Comparison of ENCODE assay signal across 8 mouse cellular contexts in the genomic region with DNA sequence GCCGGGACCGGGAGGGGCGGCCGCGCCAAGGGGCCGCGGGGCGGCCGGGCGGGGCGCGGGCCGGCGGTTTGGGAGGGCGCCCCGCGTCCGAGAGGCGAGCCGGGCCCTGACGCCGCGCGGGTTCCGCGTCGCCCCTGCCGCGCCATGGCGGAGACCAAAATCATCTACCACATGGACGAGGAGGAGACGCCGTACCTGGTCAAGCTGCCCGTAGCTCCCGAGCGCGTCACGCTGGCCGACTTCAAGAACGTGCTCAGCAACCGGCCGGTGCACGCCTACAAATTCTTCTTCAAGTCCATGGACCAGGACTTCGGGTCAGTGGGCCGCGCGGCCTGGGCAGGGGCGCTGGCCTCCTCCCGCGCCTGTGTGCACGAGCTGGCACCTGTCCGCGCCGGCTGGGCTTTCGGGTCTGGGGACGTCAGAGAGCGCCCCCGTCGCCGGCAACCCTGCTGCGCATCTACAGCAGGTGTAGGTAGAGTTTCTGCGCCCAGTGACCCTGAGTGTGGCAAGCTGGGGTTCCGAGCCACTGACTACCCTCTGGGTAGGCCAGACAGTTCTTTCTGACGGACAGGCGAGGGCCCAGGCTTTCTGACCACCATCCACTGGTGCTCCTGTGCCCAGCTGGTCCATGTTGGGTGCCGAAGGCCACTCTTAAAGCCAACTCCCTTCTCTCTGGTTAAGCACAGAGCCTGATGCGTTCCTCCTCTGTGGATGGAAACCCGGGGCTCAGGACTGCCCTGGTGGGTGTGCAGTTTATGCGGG. TPM values are rescaled to one million over a fixed set of nuclear protein-coding genes. Genes with fewer than 3 reads are reported as not detected.
DNase-seq lines count a peak whose midpoint lies in the region; ATAC-seq and TF ChIP-seq lines count a peak whose summit lies in the region.

No protein-coding gene starts in this region.

- H3K4me2 ChIP-seq in lung, embryonic 15.5 days: peak overlapping the region; percentile 96

- H3K4me1 ChIP-seq in kidney, adult 2 months (ENCODE audit: control insufficient read depth, insufficient read depth, low read length): peaks cover 41% of the 10 kb centered on the region
- peaks cover 32% of the 10 kb centered on the region for H3K4me1 ChIP-seq in lung, embryonic 15.5 days
- H3K4me1 ChIP-seq in olfactory bulb, adult 2 months (ENCODE audit: control insufficient read depth, insufficient read depth, low read length): peaks cover 28% of the 10 kb centered on the region

- no peak for TF ChIP-seq POLR2A in kidney, adult 2 months (IDR thresholded peaks at IDR 0.05; ENCODE audit: low read depth, low read length)
- TF ChIP-seq POLR2A in olfactory bulb, adult 2 months (IDR thresholded peaks at IDR 0.05; ENCODE audit: insufficient read depth, low read depth, low read length): no peak

- no peaks in the 10 kb centered on the region for H3K36me3 ChIP-seq in kidney, adult 2 months (ENCODE audit: control insufficient read depth, insufficient read depth, low read length)
- peaks cover 6% of the 10 kb centered on the region for H3K36me3 ChIP-seq in lung, embryonic 15.5 days

- H3K9me3 ChIP-seq in lung, embryonic 15.5 days: no peaks in the 10 kb centered on the region

- ATAC-seq in lung, embryonic 15.5 days (ENCODE audit: borderline replicate concordance, extremely low read depth, low FRiP score, low TSS enrichment): peak; percentile 74

- intact Hi-C loops in gastrocnemius, postnatal 14 days (cut with DNase I; ENCODE audit: low total_unique reads): no loop called here

- DNase-seq in layer of hippocampus, adult 2 months (ENCODE audit: low spot score in 2 of 2): no peak
- DNase-seq in layer of hippocampus, adult 9-10 months (ENCODE audit: low spot score): no peak
- DNase-seq in cerebellum, postnatal 14 days: peak; percentile 66 to 71
- DNase-seq in gastrocnemius, postnatal 14 days: peak; percentile 48
- DNase-seq in kidney, adult 2 months: peak; percentile 72
- DNase-seq in layer of hippocampus, postnatal 14 days (ENCODE audit: low spot score in 2 of 2): no peak

- under 1% methylated on average over 68 of the region's 69 CpGs for whole genome bisulfite sequencing in kidney, adult 2 months
- WGBS in lung, embryonic 15.5 days: under 1% methylated on average over 62 of the region's 69 CpGs
- WGBS in olfactory bulb, adult 2 months: 2% methylated on average over 68 of the region's 69 CpGs

- H3K9ac ChIP-seq in lung, embryonic 15.5 days: peak overlapping the region; percentile 83

- H3K4me3 ChIP-seq in layer of hippocampus, adult 2 months: peak overlapping the region; percentile 91
- peak overlapping the region; percentile 76 for H3K4me3 ChIP-seq in kidney, adult 2 months (ENCODE audit: insufficient read depth, low read depth, low read length)
- H3K4me3 ChIP-seq in lung, embryonic 15.5 days: peak overlapping the region; percentile 93
- H3K4me3 ChIP-seq in olfactory bulb, adult 2 months (ENCODE audit: insufficient read depth, low read depth, low read length): peak overlapping the region; percentile 85

- TF ChIP-seq CTCF in layer of hippocampus, adult 2 months (conservative IDR thresholded peaks at IDR 0.05): no peak
- no peak for TF ChIP-seq CTCF in kidney, adult 2 months (conservative IDR thresholded peaks at IDR 0.05; ENCODE audit: insufficient read depth, insufficient read length, low read depth, low read length)
- TF ChIP-seq CTCF in olfactory bulb, adult 2 months (IDR thresholded peaks at IDR 0.05; ENCODE audit: insufficient read depth, low read depth, low read length): no peak

- H3K27me3 ChIP-seq in kidney, adult 2 months (replicated peaks; ENCODE audit: control insufficient read depth, insufficient read depth, low read length): no peaks in the 10 kb centered on the region
- no peaks in the 10 kb centered on the region for H3K27me3 ChIP-seq in lung, embryonic 15.5 days

- peak overlapping the region; percentile 89 for H3K27ac ChIP-seq in layer of hippocampus, adult 2 months
- H3K27ac ChIP-seq in kidney, adult 2 months (ENCODE audit: insufficient read depth, low read depth, low read length): peak overlapping the region; percentile 57
- peak overlapping the region; percentile 75 for H3K27ac ChIP-seq in lung, embryonic 15.5 days
- H3K27ac ChIP-seq in olfactory bulb, adult 2 months (ENCODE audit: insufficient read depth, low read depth, low read length): no peak overlapping the region

RNA-seq across cellular contexts. Expression of gene Dvl1, which starts 0.6 kb away (rescaled TPM):
- 10 to 100 TPM; 80.8 to 81.9 TPM for total RNA-seq in layer of hippocampus, adult 2 months (2021)
- 10 to 100 TPM; 88.6 to 89.4 TPM for total RNA-seq in gastrocnemius, postnatal 14 days (2021)
- 123 and 174 TPM in 2 replicates for polyA plus RNA-seq in kidney, adult 2 months (2012; rRNA removed)
- polyA plus RNA-seq in lung, embryonic 15.5 days (2015; fragmentation: Nextera tagmentation; extraction: Ambion mirVana): 14.0 and 14.7 TPM in 2 replicates
- not detected in 2 replicates for polyA plus RNA-seq in olfactory bulb, adult 2 months (2012; ENCODE audit: insufficient read depth, insufficient read length, low replicate concordance, missing spikeins)
- 10 to 100 TPM; 72.9 to 75.8 TPM for total RNA-seq in layer of hippocampus, postnatal 14 days (2021)

RNA-seq across cellular contexts. Expression of gene Mxra8, which starts 8.3 kb away (rescaled TPM):
- total RNA-seq in layer of hippocampus, adult 2 months (2021): 10 to 100 TPM in 1 of 2 experiments, 1 to 10 TPM in 1; 8.4 to 10.6 TPM
- total RNA-seq in gastrocnemius, postnatal 14 days (2021): 10 to 100 TPM; 75.4 to 79.4 TPM
- polyA plus RNA-seq in kidney, adult 2 months (2012; rRNA removed): 98.0 and 115 TPM in 2 replicates
- polyA plus RNA-seq in lung, embryonic 15.5 days (2015; fragmentation: Nextera tagmentation; extraction: Ambion mirVana): 194 and 223 TPM in 2 replicates
- polyA plus RNA-seq in olfactory bulb, adult 2 months (2012; ENCODE audit: insufficient read depth, insufficient read length, low replicate concordance, missing spikeins): not detected in 2 replicates
- total RNA-seq in layer of hippocampus, postnatal 14 days (2021): 10 to 100 TPM; 10.0 to 12.7 TPM

RNA-seq across cellular contexts. Expression of gene Tas1r3, which starts 15.4 kb away (rescaled TPM):
- total RNA-seq in layer of hippocampus, adult 2 months (2021): under 1 TPM; 0.33 to 0.44 TPM
- total RNA-seq in gastrocnemius, postnatal 14 days (2021): under 1 TPM; 0.10 to 0.13 TPM
- 0.64 and 0.72 TPM in 2 replicates for polyA plus RNA-seq in kidney, adult 2 months (2012; rRNA removed)
- 0.34 and 0.36 TPM in 2 replicates for polyA plus RNA-seq in lung, embryonic 15.5 days (2015; fragmentation: Nextera tagmentation; extraction: Ambion mirVana)
- polyA plus RNA-seq in olfactory bulb, adult 2 months (2012; ENCODE audit: insufficient read depth, insufficient read length, low replicate concordance, missing spikeins): not detected in 2 replicates
- total RNA-seq in layer of hippocampus, postnatal 14 days (2021): under 1 TPM; 0.25 to 0.29 TPM

RNA-seq across cellular contexts. Expression of gene Aurkaip1, which starts 16.7 kb away (rescaled TPM):
- total RNA-seq in layer of hippocampus, adult 2 months (2021): 100 to 1,000 TPM; 102 to 105 TPM
- 10 to 100 TPM; 78.8 to 80.8 TPM for total RNA-seq in gastrocnemius, postnatal 14 days (2021)
- polyA plus RNA-seq in kidney, adult 2 months (2012; rRNA removed): 164 and 195 TPM in 2 replicates
- 143 and 146 TPM in 2 replicates for polyA plus RNA-seq in lung, embryonic 15.5 days (2015; fragmentation: Nextera tagmentation; extraction: Ambion mirVana)
- not detected in 2 replicates for polyA plus RNA-seq in olfactory bulb, adult 2 months (2012; ENCODE audit: insufficient read depth, insufficient read length, low replicate concordance, missing spikeins)
- total RNA-seq in layer of hippocampus, postnatal 14 days (2021): 10 to 100 TPM; 83.3 to 83.7 TPM

RNA-seq across cellular contexts. Expression of gene Cptp, which starts 21.5 kb away (rescaled TPM):
- total RNA-seq in layer of hippocampus, adult 2 months (2021): 10 to 100 TPM; 29.2 to 31.7 TPM
- total RNA-seq in gastrocnemius, postnatal 14 days (2021): 10 to 100 TPM; 16.5 to 17.0 TPM
- polyA plus RNA-seq in kidney, adult 2 months (2012; rRNA removed): 46.2 and 53.1 TPM in 2 replicates
- polyA plus RNA-seq in lung, embryonic 15.5 days (2015; fragmentation: Nextera tagmentation; extraction: Ambion mirVana): 14.5 and 15.2 TPM in 2 replicates
- not detected in 2 replicates for polyA plus RNA-seq in olfactory bulb, adult 2 months (2012; ENCODE audit: insufficient read depth, insufficient read length, low replicate concordance, missing spikeins)
- 10 to 100 TPM; 29.5 to 31.2 TPM for total RNA-seq in layer of hippocampus, postnatal 14 days (2021)

Comparison
In these comparisons a context has a peak if more than half of its experiments do, and no peak if none do; other contexts are left out.
1. DNase-seq: peak in cerebellum, postnatal 14 days (2 of 2), gastrocnemius, postnatal 14 days (single experiment) and kidney, adult 2 months (single experiment); none in layer of hippocampus, adult 2 months (0 of 2), layer of hippocampus, adult 9-10 months (single experiment) and layer of hippocampus, postnatal 14 days (0 of 2).
2. RNA of gene Mxra8, which starts 8.3 kb away (total RNA-seq): 75.4 to 79.4 TPM in gastrocnemius, postnatal 14 days; 10.0 to 12.7 TPM in layer of hippocampus, postnatal 14 days and 8.4 to 10.6 TPM in layer of hippocampus, adult 2 months; every median in the first group is over 4 times any median in the second.
3. Peak in every context shown above with its lines, with median percentiles within 50 percentile points of each other: H3K4me3 ChIP-seq.